Comparison of ENCODE assay signal across 8 mouse cellular contexts in the genomic region with DNA sequence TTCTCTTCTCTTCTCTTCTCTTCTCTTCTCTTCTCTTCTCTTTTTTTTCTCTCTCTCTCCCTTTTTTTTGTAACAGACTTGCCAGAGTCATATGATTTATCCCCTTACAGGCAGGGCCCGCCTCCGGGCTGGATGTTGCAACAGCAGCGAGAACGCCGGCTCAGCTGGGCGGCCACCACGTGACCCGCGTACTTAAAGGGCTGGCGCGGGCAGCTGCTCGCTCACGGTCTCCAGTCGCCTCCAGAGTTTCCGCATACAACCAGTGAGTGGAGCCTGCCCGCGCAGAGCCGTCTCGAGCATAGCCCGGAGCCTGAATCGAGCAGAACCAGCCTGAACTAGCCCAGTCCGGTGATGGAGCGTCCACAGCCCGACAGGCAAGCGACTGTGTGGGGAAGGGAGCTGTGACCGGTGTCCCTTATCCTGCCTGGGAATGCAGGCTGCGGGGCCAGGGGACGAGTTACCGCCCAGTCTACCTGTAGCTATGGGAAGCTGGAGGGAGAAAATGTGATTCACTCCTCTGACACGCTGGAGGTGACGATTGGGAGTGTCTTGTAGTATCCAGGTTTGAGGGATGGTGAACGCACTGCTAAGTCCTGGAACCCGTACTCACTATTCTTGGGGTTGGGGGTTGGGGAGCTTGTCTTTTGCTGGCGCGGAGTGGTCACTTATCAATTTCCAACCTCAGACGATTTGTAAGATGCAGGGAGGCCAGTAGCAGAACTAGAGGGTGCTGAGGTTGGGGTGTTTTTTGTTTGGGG. TPM values are rescaled to one million over a fixed set of nuclear protein-coding genes. Genes with fewer than 3 reads are reported as not detected.
DNase-seq lines count a peak whose midpoint lies in the region; ATAC-seq lines count a peak whose summit lies in the region.

A gene (plus strand): TSS at position 223 of the 758 bp plus-strand sequence.

- peaks cover 3% of the 10 kb centered on the region; the same call in 1 of the 2 replicates for H3K27me3 ChIP-seq in hindbrain, embryonic 14.5 days (ENCODE audit: control insufficient read depth, insufficient read depth, low read length)

- no peaks in the 10 kb centered on the region for H3K36me3 ChIP-seq in hindbrain, embryonic 14.5 days (replicated peaks; ENCODE audit: control insufficient read depth, insufficient read depth)

- peak; percentile 94 for ATAC-seq in hindbrain, embryonic 14.5 days (ENCODE audit: low FRiP score)

- H3K4me2 ChIP-seq in hindbrain, embryonic 14.5 days (replicated peaks) = peak within 1 kb of the TSS; percentile 81

- H3K4me1 ChIP-seq in hindbrain, embryonic 14.5 days (replicated peaks; ENCODE audit: control insufficient read depth, insufficient read depth, low read length) = peaks cover 14% of the 10 kb centered on the region; the same call in 1 of the 2 replicates

- WGBS in hindbrain, embryonic 14.5 days = under 1% methylated on average over 36 of the region's 36 CpGs

- H3K4me3 ChIP-seq in hindbrain, embryonic 14.5 days (replicated peaks; ENCODE audit: low read length) = peak within 1 kb of the TSS; percentile 48

- H3K27ac ChIP-seq in hindbrain, embryonic 14.5 days = no peak within 1 kb of the TSS

- peak within 1 kb of the TSS; percentile 67 for H3K9ac ChIP-seq in hindbrain, embryonic 14.5 days

- H3K9me3 ChIP-seq in hindbrain, embryonic 14.5 days (ENCODE audit: control insufficient read depth, low read length) = no peaks in the 10 kb centered on the region

- DNase-seq in T-cell, adult 2 months (ENCODE audit: low spot score) = peak; percentile 74
- peak; percentile 65 to 82 for DNase-seq in cerebellum, postnatal 4 days (ENCODE audit: low spot score in 2 of 2)
- peak; percentile 89 to 91 for DNase-seq in frontal cortex, postnatal 36 days (ENCODE audit: low spot score in 2 of 2)
- peak; percentile 84 for DNase-seq in hindbrain, embryonic 14.5 days (ENCODE audit: low spot score)
- peak; percentile 82 to 85 for DNase-seq in layer of hippocampus, postnatal 36 days
- DNase-seq in lung, postnatal 25 days (ENCODE audit: low spot score) = peak; percentile 96
- DNase-seq in retina, adult 2 months (ENCODE audit: low read depth, low spot score) = peak; percentile 63
- DNase-seq in thymus, postnatal 25 days = peak; percentile 78

RNA-seq across cellular contexts. Expression of the gene that starts here (rescaled TPM):
- 10.2 and 10.5 TPM in 2 replicates for polyA plus RNA-seq in hindbrain, embryonic 14.5 days (2014; fragmentation: Nextera tagmentation; extraction: Ambion mirVana)
- 1 to 10 TPM; 5.2 to 7.9 TPM for total RNA-seq in layer of hippocampus, postnatal 36 days (2021)
